Mouse (Mus musculus) forebrain, embryonic 10.5 days (tissue): ENCODE measurements at regions not wholly inside any gene's neighbourhood (a gene's known extent, or its start where the extent isn't known, plus 50 kb on each side); places are given as distances from the start of the nearest gene placed in this dataset.
A peak's percentile ranks its signal among the peaks of the same experiment; 100 is the strongest.

Experiments
- DNase-seq: peaks from one replicate; pipeline ENCODE4 v3.0.0-alpha.2; 2017; ENCODE audit warnings: low spot score; ENCODE audit errors: extremely low spot score
- H3K27ac ChIP-seq: fragments of 300-500 bp; sonication (generic); 2 replicates; pipeline ENCODE4 v1.5.1; 2016; ENCODE audit warnings: mild to moderate bottlenecking
- H3K27me3 ChIP-seq: fragments of 300-500 bp; sonication (generic); 2 replicates; pipeline ENCODE4 v1.6.1; 2016; ENCODE audit warnings: mild to moderate bottlenecking; ENCODE audit not compliant: poor library complexity, severe bottlenecking
- H3K36me3 ChIP-seq: fragments of 300-500 bp; sonication (generic); replicated peaks from 2 replicates; pipeline ENCODE4 v1.6.1; 2016; ENCODE audit warnings: mild to moderate bottlenecking, moderate library complexity
- H3K4me1 ChIP-seq: fragments of 300-500 bp; sonication (generic); 2 replicates; pipeline ENCODE4 v1.6.1; 2016
- H3K4me3 ChIP-seq: fragments of 300-500 bp; sonication (generic); 2 replicates; pipeline ENCODE4 v1.5.1; 2016; ENCODE audit warnings: mild to moderate bottlenecking, moderate library complexity
- H3K9me3 ChIP-seq: fragments of 300-500 bp; sonication (generic); 2 replicates; pipeline ENCODE4 v1.6.1; 2016; ENCODE audit warnings: mild to moderate bottlenecking, moderate library complexity
- WGBS: fragments of 180-500 bp; shearing (Covaris S2); methylation state at CpG from one replicate; pipeline ENCODE4 v1.1.7; 2016; 5-methylcytosine and 5-hydroxymethylcytosine counted together

DNA sequence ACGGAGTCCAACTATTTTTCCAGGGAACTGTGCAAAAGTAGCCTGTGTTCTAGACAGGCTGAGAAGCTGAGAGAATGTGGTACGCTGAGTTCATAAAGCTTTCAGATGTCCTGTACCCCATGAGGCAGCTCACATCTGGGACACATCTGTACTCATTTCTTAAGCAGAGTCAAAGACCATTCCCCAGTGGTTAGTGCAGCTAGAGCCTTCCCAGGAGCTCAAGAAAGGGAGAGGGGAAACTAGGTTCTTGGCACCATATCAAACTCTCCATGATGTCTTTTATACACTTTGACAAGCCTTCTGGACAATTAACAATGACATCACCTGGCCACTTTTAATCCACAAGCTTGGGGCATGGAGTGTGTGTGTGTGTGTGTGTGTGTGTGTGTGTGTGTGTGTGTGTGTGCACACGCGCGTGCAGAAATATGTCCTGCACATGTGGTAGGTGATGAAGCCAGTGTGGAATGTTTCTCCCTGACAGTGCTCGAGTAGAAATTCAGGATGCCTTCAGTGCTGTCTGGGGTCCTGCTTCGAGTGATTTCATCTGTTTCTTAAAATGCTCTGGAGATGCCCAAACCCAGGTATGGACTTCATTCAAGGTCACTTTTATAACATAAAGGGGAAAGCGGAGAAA is 121.1 kb upstream of the Dock1 start:
- Histone ChIP-seq H3K36me3 (no peaks in the 10 kb centered on the region), H3K4me1 (peaks cover 9% of the 10 kb centered on the region; the same call in 1 of the 2 replicates), H3K4me3 (no peak overlapping the region), H3K27ac (no peak overlapping the region), H3K9me3 (no peaks in the 10 kb centered on the region), H3K27me3 (no peaks in the 10 kb centered on the region)
- DNase-seq, result no peak
- 93% methylated on average over 8 of the region's 8 CpGs for WGBS

DNA sequence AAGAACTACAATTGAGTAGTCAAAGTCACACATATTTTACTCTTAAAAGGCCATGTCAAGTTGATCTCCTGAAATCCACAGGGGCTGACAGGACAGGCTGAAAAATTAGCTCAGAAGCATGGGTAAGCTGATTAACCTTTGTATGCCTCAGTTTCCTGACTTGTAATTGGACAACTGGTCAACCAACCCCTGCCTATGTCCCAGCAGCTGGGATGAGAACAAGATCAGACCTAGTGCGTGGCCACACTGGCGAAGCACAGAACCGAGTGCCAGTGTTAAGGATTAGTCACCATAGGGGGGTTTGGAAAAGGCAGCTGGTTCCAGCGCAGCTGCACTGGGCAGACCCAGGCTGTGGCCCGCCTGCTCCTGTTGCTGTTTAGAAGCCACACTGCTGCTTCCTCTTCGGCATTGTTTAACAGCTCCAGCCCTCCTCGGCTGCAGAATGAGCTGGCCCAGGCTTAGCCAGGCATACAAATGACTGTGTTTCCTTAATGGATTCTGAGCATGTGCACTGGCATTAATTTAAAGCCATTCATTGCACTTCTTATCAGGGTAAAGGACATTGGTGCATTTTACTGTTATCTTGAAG is 120.1 kb upstream of the Dock1 start:
- Histone ChIP-seq H3K4me1 (peaks cover 9% of the 10 kb centered on the region; the same call in 1 of the 2 replicates), H3K27ac (no peak overlapping the region), H3K4me3 (no peak overlapping the region), H3K36me3 (no peaks in the 10 kb centered on the region), H3K9me3 (no peaks in the 10 kb centered on the region), H3K27me3 (no peaks in the 10 kb centered on the region)
- WGBS, result 51% methylated on average over 7 of the region's 7 CpGs
- DNase-seq, result no peak

DNA sequence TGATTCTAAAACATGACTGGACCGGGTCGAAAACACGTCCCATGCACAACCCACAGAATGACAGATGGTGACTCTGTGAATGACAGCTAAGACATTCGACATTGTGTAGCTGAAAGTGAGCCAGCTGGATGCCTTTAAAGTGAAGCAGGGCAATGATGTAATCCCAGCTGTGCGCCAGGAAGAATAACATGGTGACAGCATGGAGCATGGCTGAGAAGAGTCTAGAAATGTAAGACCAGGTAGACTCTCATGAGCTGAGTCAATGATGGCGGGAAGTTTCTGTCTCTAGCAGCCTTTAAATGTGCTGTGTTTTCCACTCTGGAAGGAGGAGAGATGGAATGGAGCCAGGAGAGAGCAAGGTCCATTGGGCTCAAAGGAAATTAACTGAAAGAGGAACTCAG is 118.4 kb upstream of the Dock1 start:
- DNase-seq, result no peak
- 91% methylated on average over 6 of the region's 6 CpGs for WGBS
- H3K9me3 ChIP-seq, result no peaks in the 10 kb centered on the region
- H3K27me3 ChIP-seq, result no peaks in the 10 kb centered on the region
- H3K36me3 ChIP-seq, result no peaks in the 10 kb centered on the region
- H3K4me3 ChIP-seq, result no peak overlapping the region
- no peak overlapping the region for H3K27ac ChIP-seq
- H3K4me1 ChIP-seq, result peaks cover 9% of the 10 kb centered on the region; the same call in 1 of the 2 replicates

DNA sequence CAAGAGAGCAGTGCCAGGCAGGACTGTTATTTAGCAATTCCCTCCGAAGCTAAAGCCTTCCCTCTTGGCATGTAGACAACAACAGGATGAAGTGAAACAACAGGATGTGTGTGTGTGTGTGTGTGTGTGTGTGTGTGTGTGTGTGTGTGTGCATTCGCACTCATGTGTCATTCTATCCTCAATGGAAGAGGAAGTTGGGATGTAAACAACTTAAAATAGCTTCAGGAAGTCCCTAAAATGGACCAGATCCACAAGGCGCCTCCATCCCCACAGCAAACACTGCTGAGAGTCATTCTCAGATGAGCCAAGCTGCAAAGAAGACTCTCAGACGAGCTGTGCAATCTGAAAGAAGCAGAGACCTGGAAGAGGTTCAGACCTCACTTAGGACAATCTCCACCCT is 114.4 kb upstream of the Dock1 start:
- Histone ChIP-seq H3K4me1 (no peaks in the 10 kb centered on the region), H3K27ac (no peak overlapping the region), H3K27me3 (no peaks in the 10 kb centered on the region), H3K9me3 (no peaks in the 10 kb centered on the region), H3K4me3 (no peak overlapping the region), H3K36me3 (no peaks in the 10 kb centered on the region)
- WGBS, result 73% methylated on average over 4 of the region's 4 CpGs
- DNase-seq, result no peak

DNA sequence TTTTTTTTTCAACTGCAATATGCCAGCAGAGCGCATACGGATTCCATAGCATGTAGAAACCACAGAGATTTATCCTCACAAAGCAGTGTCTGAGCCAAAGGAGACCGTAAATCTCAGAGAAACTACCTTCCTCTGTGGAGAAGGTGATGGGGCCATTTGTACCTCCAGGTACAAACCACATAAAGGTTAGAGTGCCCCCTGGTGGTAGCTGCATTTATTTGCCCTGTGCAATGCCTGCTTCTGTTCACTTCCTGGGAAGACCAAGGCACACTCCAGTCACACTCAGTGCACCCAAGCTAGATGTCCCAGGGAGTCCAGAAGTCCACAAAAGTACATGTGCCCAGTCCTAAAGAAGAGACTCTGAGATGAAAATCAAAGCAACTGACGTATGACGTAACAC is 104.1 kb upstream of the Dock1 start:
- peak; percentile 29 for DNase-seq
- Histone ChIP-seq H3K27me3 (no peaks in the 10 kb centered on the region), H3K36me3 (no peaks in the 10 kb centered on the region), H3K27ac (no peak overlapping the region), H3K4me3 (no peak overlapping the region), H3K4me1 (no peaks in the 10 kb centered on the region), H3K9me3 (no peaks in the 10 kb centered on the region)
- WGBS, result 84% methylated on average over 5 of the region's 5 CpGs

DNA sequence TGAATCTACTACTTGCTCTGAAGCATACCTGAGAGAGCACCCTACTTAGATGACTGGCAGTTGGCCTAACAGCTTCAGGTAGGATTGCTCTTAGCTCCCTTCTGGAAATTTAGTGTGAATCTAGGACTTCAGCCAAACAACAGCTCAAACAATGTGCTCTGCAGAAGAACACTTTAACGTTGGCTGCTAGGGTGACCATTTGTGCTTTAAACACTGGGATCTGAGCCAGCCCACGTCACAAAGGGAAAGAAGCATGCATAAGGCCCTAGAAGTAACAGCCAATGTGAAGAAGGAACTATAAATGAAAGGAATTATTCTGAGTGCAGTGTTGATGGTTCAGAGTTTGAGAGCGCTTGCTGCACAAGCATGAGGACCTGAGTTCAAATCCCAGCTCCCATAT is 101.2 kb upstream of the Dock1 start:
- H3K27me3 ChIP-seq, result no peaks in the 10 kb centered on the region
- H3K9me3 ChIP-seq, result no peaks in the 10 kb centered on the region

DNA sequence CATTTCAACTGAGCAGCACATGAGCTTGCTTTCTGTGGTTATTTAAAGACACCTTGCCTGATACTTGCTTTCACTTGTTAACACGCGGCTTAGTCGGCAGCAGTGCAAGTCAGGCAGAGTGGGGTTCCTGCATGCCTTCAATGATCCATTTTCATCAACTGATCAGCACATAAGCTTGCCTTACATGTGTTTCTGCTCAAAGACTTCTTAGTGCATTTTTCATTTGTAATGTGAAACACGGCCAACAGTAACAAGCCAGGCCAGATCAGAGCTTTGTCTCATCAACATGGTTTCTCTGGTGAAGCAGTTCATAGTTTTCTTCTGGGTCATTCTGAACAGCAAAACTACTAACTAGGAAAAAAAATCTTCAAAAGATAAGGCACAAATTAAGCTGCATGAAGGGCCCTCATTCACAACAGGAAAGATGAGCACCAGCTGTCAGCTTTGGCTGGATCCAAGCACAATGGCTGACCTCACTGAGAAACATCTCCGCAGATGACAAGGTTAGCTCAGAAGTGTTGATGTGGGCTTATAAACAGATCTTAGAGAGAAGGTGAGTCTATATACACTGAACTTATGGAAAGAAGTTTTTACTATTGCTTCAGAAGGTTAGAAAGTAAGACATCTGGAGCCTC is 100.2 kb upstream of the Dock1 start:
- H3K4me1 ChIP-seq, result no peaks in the 10 kb centered on the region
- H3K36me3 ChIP-seq, result no peaks in the 10 kb centered on the region
- peaks cover 1% of the 10 kb centered on the region; the same call in 1 of the 2 replicates for H3K9me3 ChIP-seq
- no peak for DNase-seq
- H3K27ac ChIP-seq, result no peak overlapping the region
- H3K4me3 ChIP-seq, result no peak overlapping the region
- WGBS, result 94% methylated on average over 5 of the region's 5 CpGs
- H3K27me3 ChIP-seq, result no peaks in the 10 kb centered on the region

More for the DNA sequence above, 101.2 kb upstream of the Dock1 start:
- Histone ChIP-seq H3K4me3 (no peak overlapping the region), H3K27ac (no peak overlapping the region), H3K4me1 (no peaks in the 10 kb centered on the region), H3K36me3 (no peaks in the 10 kb centered on the region)
- 92% methylated on average over 3 of the region's 3 CpGs for WGBS
- DNase-seq, result no peak

DNA sequence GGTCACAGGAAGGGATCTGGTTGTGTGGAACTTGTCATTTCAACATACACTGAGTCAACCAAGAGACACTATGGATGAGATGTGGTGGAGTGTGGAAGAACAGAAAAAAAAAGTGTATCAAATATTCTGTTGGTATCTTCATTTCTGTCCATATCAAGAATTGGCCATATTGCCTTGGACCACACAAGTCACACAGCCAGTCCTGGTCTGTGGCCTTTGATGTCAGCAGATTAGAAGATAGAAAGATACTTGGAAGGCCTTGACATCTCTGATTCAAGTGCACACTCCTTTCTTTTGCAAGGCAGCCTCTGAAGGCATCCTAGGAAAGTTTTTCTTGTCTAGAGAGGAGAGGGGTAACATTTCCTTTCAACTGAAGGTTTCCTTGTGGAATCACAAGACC is 88.7 kb upstream of the Dock1 start:
- Histone ChIP-seq H3K27ac (no peak overlapping the region), H3K27me3 (no peaks in the 10 kb centered on the region), H3K4me1 (no peaks in the 10 kb centered on the region), H3K4me3 (no peak overlapping the region), H3K9me3 (no peaks in the 10 kb centered on the region), H3K36me3 (no peaks in the 10 kb centered on the region)
- DNase-seq, result no peak

DNA sequence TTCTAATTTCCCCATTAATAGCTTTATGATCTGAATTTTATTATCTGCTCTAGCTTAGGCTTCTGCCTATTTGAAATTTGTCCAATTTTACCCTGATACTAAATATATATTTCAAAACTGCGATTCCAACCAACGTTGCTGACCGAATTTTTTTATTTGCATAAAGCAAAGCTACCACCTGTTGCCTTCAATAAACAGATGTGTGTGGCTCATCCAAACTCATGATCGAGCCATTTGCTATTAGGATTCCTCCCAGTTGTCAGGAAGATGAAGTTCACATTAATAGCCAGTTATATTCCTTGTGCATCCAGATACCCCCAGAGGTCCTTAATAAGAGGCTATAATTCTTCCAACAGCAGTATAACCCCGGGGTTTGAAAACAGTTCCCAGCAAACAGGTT is 85.0 kb upstream of the Dock1 start:
- 90% methylated on average over 5 of the region's 5 CpGs for WGBS

DNA sequence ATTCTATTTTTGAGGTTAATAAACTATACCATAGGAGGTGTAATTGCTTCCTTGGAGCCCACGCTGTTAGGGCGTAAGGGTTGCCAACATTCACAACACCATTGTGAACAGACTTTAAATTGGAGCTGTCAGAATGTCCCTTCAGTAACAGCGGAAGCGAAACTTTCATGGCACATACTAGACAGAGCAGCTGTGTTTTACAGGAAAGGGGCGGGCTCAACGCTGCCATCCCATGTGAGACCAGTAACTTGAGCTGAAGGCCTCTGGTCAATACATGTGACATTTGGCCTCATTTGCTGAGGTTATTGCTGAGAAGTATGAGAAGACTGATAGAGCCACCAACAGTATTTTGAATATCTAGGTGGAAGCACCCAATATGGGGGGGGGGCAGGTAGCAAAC is 83.5 kb upstream of the Dock1 start:
- Histone ChIP-seq H3K36me3 (no peaks in the 10 kb centered on the region), H3K27me3 (no peaks in the 10 kb centered on the region), H3K27ac (no peak overlapping the region), H3K4me3 (no peak overlapping the region), H3K9me3 (no peaks in the 10 kb centered on the region), H3K4me1 (no peaks in the 10 kb centered on the region)
- no peak for DNase-seq
- 97% methylated on average over 6 of the region's 6 CpGs for WGBS

More for the DNA sequence above, 85.0 kb upstream of the Dock1 start:
- DNase-seq, result no peak
- no peaks in the 10 kb centered on the region for H3K9me3 ChIP-seq
- no peak overlapping the region for H3K27ac ChIP-seq
- no peaks in the 10 kb centered on the region for H3K36me3 ChIP-seq
- no peaks in the 10 kb centered on the region for H3K27me3 ChIP-seq
- H3K4me3 ChIP-seq, result no peak overlapping the region
- no peaks in the 10 kb centered on the region for H3K4me1 ChIP-seq

DNA sequence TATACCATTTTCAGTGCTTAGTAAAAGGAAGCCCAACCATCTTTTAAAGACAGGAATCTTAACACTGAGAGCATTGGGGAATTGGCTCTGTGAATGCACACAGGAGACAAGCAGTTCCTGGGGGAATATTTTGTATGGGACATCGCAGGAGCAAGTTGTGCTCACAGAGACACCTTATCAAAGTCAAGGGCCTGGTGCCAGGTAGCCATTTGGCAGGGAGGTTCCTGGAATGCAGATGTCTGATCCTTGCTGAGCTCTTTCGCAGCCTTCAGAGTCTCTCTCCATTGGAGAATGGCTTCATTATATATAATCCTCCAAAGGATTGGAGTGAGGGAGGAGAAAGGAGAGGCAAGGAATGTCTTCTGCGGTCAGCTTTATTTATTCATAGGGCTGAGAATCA is 62.6 kb upstream of the Dock1 start:
- 83% methylated on average over 3 of the region's 3 CpGs for WGBS

DNA sequence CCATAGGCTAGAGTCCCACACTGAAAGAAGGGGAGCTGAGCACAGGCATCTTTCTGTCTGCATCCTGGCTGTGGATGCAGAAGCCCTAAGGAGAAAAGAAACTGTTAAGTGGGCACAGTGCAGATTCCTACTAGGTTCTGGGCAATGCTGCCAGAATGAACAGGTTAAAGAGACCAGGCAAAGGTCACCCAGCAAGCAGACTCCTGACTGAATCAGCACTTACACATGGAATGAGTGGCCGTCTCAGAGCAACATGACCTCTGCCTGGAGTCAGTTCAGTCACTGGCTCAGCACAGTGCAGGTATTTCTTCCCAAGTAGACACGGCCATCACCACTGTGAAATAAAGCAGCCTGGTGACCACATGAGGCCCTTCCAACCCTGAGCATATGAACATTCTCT is 60.3 kb upstream of the Dock1 start:
- H3K36me3 ChIP-seq, result no peaks in the 10 kb centered on the region
- no peaks in the 10 kb centered on the region for H3K4me1 ChIP-seq
- H3K27ac ChIP-seq, result no peak overlapping the region
- no peak for DNase-seq
- no peaks in the 10 kb centered on the region for H3K9me3 ChIP-seq
- no peaks in the 10 kb centered on the region for H3K27me3 ChIP-seq
- 74% methylated on average over 2 of the region's 2 CpGs for WGBS
- no peak overlapping the region for H3K4me3 ChIP-seq

More for the DNA sequence above, 62.6 kb upstream of the Dock1 start:
- no peaks in the 10 kb centered on the region for H3K27me3 ChIP-seq
- H3K4me3 ChIP-seq, result no peak overlapping the region
- no peaks in the 10 kb centered on the region for H3K9me3 ChIP-seq
- no peak for DNase-seq
- no peaks in the 10 kb centered on the region for H3K4me1 ChIP-seq
- H3K27ac ChIP-seq, result no peak overlapping the region
- H3K36me3 ChIP-seq, result no peaks in the 10 kb centered on the region

DNA sequence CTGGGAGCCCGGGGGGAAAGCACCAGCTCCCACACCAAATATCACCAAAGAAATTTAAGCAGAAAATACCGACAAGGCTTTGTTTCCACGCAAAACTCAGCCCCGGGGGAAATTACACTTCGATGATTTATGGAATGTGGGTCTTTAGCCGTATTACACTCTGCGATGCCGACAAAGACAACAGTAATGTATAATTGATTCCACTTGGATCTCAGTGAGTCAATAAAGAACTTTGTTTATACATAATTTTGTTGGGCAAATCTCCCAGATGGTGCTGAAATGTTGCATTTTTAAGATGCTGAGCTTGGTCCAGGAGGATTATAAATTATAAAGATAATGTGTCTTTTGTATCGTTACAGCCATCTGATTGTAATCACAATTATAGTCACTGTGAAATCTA is 59.1 kb upstream of the Dock1 start:
- WGBS, result 90% methylated on average over 9 of the region's 9 CpGs
- no peaks in the 10 kb centered on the region for H3K4me1 ChIP-seq
- H3K36me3 ChIP-seq, result no peaks in the 10 kb centered on the region
- no peaks in the 10 kb centered on the region for H3K27me3 ChIP-seq
- H3K9me3 ChIP-seq, result no peaks in the 10 kb centered on the region
- no peak overlapping the region for H3K4me3 ChIP-seq
- H3K27ac ChIP-seq, result no peak overlapping the region
- no peak for DNase-seq
